ENCODE assay signal across 8 mouse cellular contexts in genomic region chr8:95330367-95330766, GRCm38 (mm10). TPM values are rescaled to one million over a fixed set of nuclear protein-coding genes. Genes with fewer than 3 reads are reported as not detected.
DNase-seq lines count a peak whose midpoint lies in the region; ATAC-seq lines count a peak whose summit lies in the region.

No protein-coding gene starts in this region.

- H3K36me3 ChIP-seq in megakaryocyte, embryonic 14.5 days (replicated peaks; ENCODE audit: low read length), result peaks cover 71% of the 10 kb centered on the region
- H3K36me3 ChIP-seq in forebrain, embryonic 16.5 days (ENCODE audit: control insufficient read depth, insufficient read depth), result peaks cover 32% of the 10 kb centered on the region
- H3K36me3 ChIP-seq in liver, embryonic 13.5 days, result peaks cover 50% of the 10 kb centered on the region
- peaks cover 29% of the 10 kb centered on the region for H3K36me3 ChIP-seq in stomach, embryonic 16.5 days (ENCODE audit: control insufficient read depth, insufficient read depth, low read length)

- no peaks in the 10 kb centered on the region for H3K27me3 ChIP-seq in megakaryocyte, embryonic 14.5 days (replicated peaks)
- no peaks in the 10 kb centered on the region for H3K27me3 ChIP-seq in forebrain, embryonic 16.5 days (replicated peaks; ENCODE audit: control insufficient read depth, insufficient read depth, low read length)
- H3K27me3 ChIP-seq in liver, embryonic 13.5 days, result no peaks in the 10 kb centered on the region
- no peaks in the 10 kb centered on the region for H3K27me3 ChIP-seq in stomach, embryonic 16.5 days (ENCODE audit: control insufficient read depth, insufficient read depth, low read length)

- DNase-seq in liver, embryonic 13.5 days, result no peak
- no peak for DNase-seq in frontal cortex, adult 2 months (ENCODE audit: extremely low spot score in 1 of 2, low spot score in 1 of 2)
- DNase-seq in embryo, embryonic 10.5 days (ENCODE audit: low spot score), result no peak
- DNase-seq in lung, postnatal 14 days, result no peak

- no peak overlapping the region for H3K27ac ChIP-seq in forebrain, embryonic 16.5 days (ENCODE audit: low read length)
- no peak overlapping the region for H3K27ac ChIP-seq in liver, embryonic 13.5 days
- H3K27ac ChIP-seq in stomach, embryonic 16.5 days (ENCODE audit: low read length), result no peak overlapping the region

- H3K9me3 ChIP-seq in megakaryocyte, embryonic 14.5 days, result 0 out of 2 replicates have a peak, but pooled peaks cover 6% of the 10 kb centered on the region
- H3K9me3 ChIP-seq in forebrain, embryonic 16.5 days (ENCODE audit: control insufficient read depth, low read length), result no peaks in the 10 kb centered on the region
- no peaks in the 10 kb centered on the region for H3K9me3 ChIP-seq in liver, embryonic 13.5 days (replicated peaks)
- no peaks in the 10 kb centered on the region for H3K9me3 ChIP-seq in stomach, embryonic 16.5 days (replicated peaks; ENCODE audit: control insufficient read depth, low read length)

- H3K9ac ChIP-seq in forebrain, embryonic 16.5 days (replicated peaks; ENCODE audit: low read depth, low read length), result peak overlapping the region; percentile 98
- H3K9ac ChIP-seq in liver, embryonic 13.5 days, result peak overlapping the region; percentile 85; the same call in 1 of the 2 replicates
- H3K9ac ChIP-seq in stomach, embryonic 16.5 days (ENCODE audit: low read length), result peak overlapping the region; percentile 94

- 79% methylated on average over 1 of the region's 1 CpGs for WGBS in forebrain, embryonic 16.5 days
- 6% methylated on average over 1 of the region's 1 CpGs for WGBS in liver, embryonic 13.5 days (ENCODE audit: insufficient replicate concordance)
- 45% methylated on average over 1 of the region's 1 CpGs for WGBS in stomach, embryonic 16.5 days

- H3K4me1 ChIP-seq in megakaryocyte, embryonic 14.5 days, result peaks cover 64% of the 10 kb centered on the region
- H3K4me1 ChIP-seq in forebrain, embryonic 16.5 days (replicated peaks; ENCODE audit: control insufficient read depth, insufficient read depth, low read length), result peaks cover 27% of the 10 kb centered on the region
- H3K4me1 ChIP-seq in liver, embryonic 13.5 days (replicated peaks), result peaks cover 33% of the 10 kb centered on the region
- H3K4me1 ChIP-seq in stomach, embryonic 16.5 days (ENCODE audit: control insufficient read depth, insufficient read depth, low read length), result peaks cover 12% of the 10 kb centered on the region

- peak overlapping the region; percentile 98 for H3K4me3 ChIP-seq in megakaryocyte, embryonic 14.5 days (replicated peaks)
- peak overlapping the region; percentile 96 for H3K4me3 ChIP-seq in forebrain, embryonic 16.5 days (replicated peaks; ENCODE audit: low read length)
- peak overlapping the region; percentile 75 for H3K4me3 ChIP-seq in liver, embryonic 13.5 days (replicated peaks)
- H3K4me3 ChIP-seq in stomach, embryonic 16.5 days (replicated peaks; ENCODE audit: low read length), result peak overlapping the region; percentile 75

- H3K4me2 ChIP-seq in forebrain, embryonic 16.5 days (ENCODE audit: low read length), result peak overlapping the region; percentile 66
- peak overlapping the region; percentile 95 for H3K4me2 ChIP-seq in liver, embryonic 13.5 days
- peak overlapping the region; percentile 91 for H3K4me2 ChIP-seq in stomach, embryonic 16.5 days (ENCODE audit: low read depth, low read length)

- ATAC-seq in megakaryocyte, adult 5-6 weeks (ENCODE audit: poor library complexity, severe bottlenecking), result no peak
- no peak for ATAC-seq in forebrain, embryonic 16.5 days
- ATAC-seq in liver, embryonic 13.5 days (ENCODE audit: low read depth), result no peak
- no peak for ATAC-seq in stomach, embryonic 16.5 days (ENCODE audit: insufficient read depth, low FRiP score)

RNA-seq across cellular contexts. Expression of gene Zfp319, which starts 1.4 kb away (rescaled TPM):
- polyA plus RNA-seq in megakaryocyte, embryonic 14.5 days (2012; ENCODE audit: insufficient read depth, low replicate concordance), result 4.3 and 8.2 TPM in 2 replicates
- 5.6 and 6.7 TPM in 2 replicates for total RNA-seq in megakaryocyte, adult 5-6 weeks (2015)
- total RNA-seq in megakaryocyte, adult 5-6 weeks (2017), result 3.7 and 4.2 TPM in 2 replicates
- 19.8 and 21.8 TPM in 2 replicates for polyA plus RNA-seq in forebrain, embryonic 16.5 days (2015; fragmentation: Nextera tagmentation; extraction: Ambion mirVana)
- polyA plus RNA-seq in liver, embryonic 13.5 days (2015; fragmentation: Nextera tagmentation; extraction: Ambion mirVana), result 0.78 and 1.2 TPM in 2 replicates
- polyA plus RNA-seq in stomach, embryonic 16.5 days (2015; fragmentation: Nextera tagmentation; extraction: Ambion mirVana), result 6.5 and 7.0 TPM in 2 replicates
- 10.0 and 10.6 TPM in 2 replicates for polyA plus RNA-seq in frontal cortex, adult 2 months (2012; rRNA removed)

RNA-seq across cellular contexts. Expression of gene Usb1, which starts 1.7 kb away (rescaled TPM):
- 14.1 and 29.0 TPM in 2 replicates for polyA plus RNA-seq in megakaryocyte, embryonic 14.5 days (2012; ENCODE audit: insufficient read depth, low replicate concordance)
- 28.2 and 32.4 TPM in 2 replicates for total RNA-seq in megakaryocyte, adult 5-6 weeks (2015)
- total RNA-seq in megakaryocyte, adult 5-6 weeks (2017), result 29.0 and 29.5 TPM in 2 replicates
- 46.6 and 49.7 TPM in 2 replicates for polyA plus RNA-seq in forebrain, embryonic 16.5 days (2015; fragmentation: Nextera tagmentation; extraction: Ambion mirVana)
- 13.0 and 15.2 TPM in 2 replicates for polyA plus RNA-seq in liver, embryonic 13.5 days (2015; fragmentation: Nextera tagmentation; extraction: Ambion mirVana)
- polyA plus RNA-seq in stomach, embryonic 16.5 days (2015; fragmentation: Nextera tagmentation; extraction: Ambion mirVana), result 38.7 and 42.0 TPM in 2 replicates
- polyA plus RNA-seq in frontal cortex, adult 2 months (2012; rRNA removed), result 16.9 and 17.3 TPM in 2 replicates

RNA-seq across cellular contexts. Expression of gene Tepp, which starts 20.0 kb away (rescaled TPM):
- not detected in 2 replicates for polyA plus RNA-seq in megakaryocyte, embryonic 14.5 days (2012; ENCODE audit: insufficient read depth, low replicate concordance)
- total RNA-seq in megakaryocyte, adult 5-6 weeks (2015), result 0.36 TPM in 1 of 2 replicates, not detected in the other
- total RNA-seq in megakaryocyte, adult 5-6 weeks (2017), result not detected in 2 replicates
- 1.5 TPM in 1 of 2 replicates, not detected in the other for polyA plus RNA-seq in forebrain, embryonic 16.5 days (2015; fragmentation: Nextera tagmentation; extraction: Ambion mirVana)
- polyA plus RNA-seq in liver, embryonic 13.5 days (2015; fragmentation: Nextera tagmentation; extraction: Ambion mirVana), result not detected in 2 replicates
- polyA plus RNA-seq in stomach, embryonic 16.5 days (2015; fragmentation: Nextera tagmentation; extraction: Ambion mirVana), result not detected in 2 replicates
- 0.48 TPM in 1 of 2 replicates, not detected in the other for polyA plus RNA-seq in frontal cortex, adult 2 months (2012; rRNA removed)

RNA-seq across cellular contexts. Expression of gene Mmp15, which starts 21.7 kb away (rescaled TPM):
- polyA plus RNA-seq in megakaryocyte, embryonic 14.5 days (2012; ENCODE audit: insufficient read depth, low replicate concordance), result 0.27 TPM in 1 of 2 replicates, not detected in the other
- total RNA-seq in megakaryocyte, adult 5-6 weeks (2015), result not detected in 2 replicates
- not detected in 2 replicates for total RNA-seq in megakaryocyte, adult 5-6 weeks (2017)
- 10.9 and 11.3 TPM in 2 replicates for polyA plus RNA-seq in forebrain, embryonic 16.5 days (2015; fragmentation: Nextera tagmentation; extraction: Ambion mirVana)
- polyA plus RNA-seq in liver, embryonic 13.5 days (2015; fragmentation: Nextera tagmentation; extraction: Ambion mirVana), result 0.86 and 1.1 TPM in 2 replicates
- polyA plus RNA-seq in stomach, embryonic 16.5 days (2015; fragmentation: Nextera tagmentation; extraction: Ambion mirVana), result 13.4 and 15.3 TPM in 2 replicates
- polyA plus RNA-seq in frontal cortex, adult 2 months (2012; rRNA removed), result 8.4 and 9.1 TPM in 2 replicates

RNA-seq across cellular contexts. Expression of gene Cngb1, which starts 24.0 kb away (rescaled TPM):
- polyA plus RNA-seq in megakaryocyte, embryonic 14.5 days (2012; ENCODE audit: insufficient read depth, low replicate concordance), result 0.34 and 0.82 TPM in 2 replicates
- total RNA-seq in megakaryocyte, adult 5-6 weeks (2015), result 0.96 TPM in 1 of 2 replicates, not detected in the other
- total RNA-seq in megakaryocyte, adult 5-6 weeks (2017), result 0.20 TPM in 1 of 2 replicates, not detected in the other
- 0.16 and 0.52 TPM in 2 replicates for polyA plus RNA-seq in forebrain, embryonic 16.5 days (2015; fragmentation: Nextera tagmentation; extraction: Ambion mirVana)
- not detected in 2 replicates for polyA plus RNA-seq in liver, embryonic 13.5 days (2015; fragmentation: Nextera tagmentation; extraction: Ambion mirVana)
- 0.28 and 0.81 TPM in 2 replicates for polyA plus RNA-seq in stomach, embryonic 16.5 days (2015; fragmentation: Nextera tagmentation; extraction: Ambion mirVana)
- polyA plus RNA-seq in frontal cortex, adult 2 months (2012; rRNA removed), result 0.46 and 0.78 TPM in 2 replicates
